Mouse (Mus musculus) forebrain, embryonic 10.5 days (tissue): ENCODE measurements around the gene Celf2. TPM values are rescaled to one million over a fixed set of nuclear protein-coding genes. Genes with fewer than 3 reads are reported as not detected.
A peak's percentile ranks its signal among the peaks of the same experiment; 100 is the strongest.

Experiments used
- DNase-seq: peaks from one replicate; pipeline ENCODE4 v3.0.0-alpha.2; 2017; ENCODE audit warnings: low spot score; ENCODE audit errors: extremely low spot score
- H3K27ac ChIP-seq: fragments of 300-500 bp; sonication (generic); 2 replicates; pipeline ENCODE4 v1.5.1; 2016; ENCODE audit warnings: mild to moderate bottlenecking
- H3K27me3 ChIP-seq: fragments of 300-500 bp; sonication (generic); 2 replicates; pipeline ENCODE4 v1.6.1; 2016; ENCODE audit warnings: mild to moderate bottlenecking; ENCODE audit not compliant: poor library complexity, severe bottlenecking
- H3K36me3 ChIP-seq: fragments of 300-500 bp; sonication (generic); replicated peaks from 2 replicates; pipeline ENCODE4 v1.6.1; 2016; ENCODE audit warnings: mild to moderate bottlenecking, moderate library complexity
- H3K4me1 ChIP-seq: fragments of 300-500 bp; sonication (generic); 2 replicates; pipeline ENCODE4 v1.6.1; 2016
- H3K4me3 ChIP-seq: fragments of 300-500 bp; sonication (generic); 2 replicates; pipeline ENCODE4 v1.5.1; 2016; ENCODE audit warnings: mild to moderate bottlenecking, moderate library complexity
- H3K9me3 ChIP-seq: fragments of 300-500 bp; sonication (generic); 2 replicates; pipeline ENCODE4 v1.6.1; 2016; ENCODE audit warnings: mild to moderate bottlenecking, moderate library complexity
- WGBS: fragments of 180-500 bp; shearing (Covaris S2); methylation state at CpG from one replicate; pipeline ENCODE4 v1.1.7; 2016; 5-methylcytosine and 5-hydroxymethylcytosine counted together
- polyA plus RNA-seq: library from polyadenylated mRNA; unstranded; fragments of >200 nt; fragmentation: Nextera tagmentation; extraction: Ambion mirVana; gene quantifications from 2 replicates; pipeline ENCODE4 v1.2.1, GENCODE M21; 2016

Celf2 gene
- polyA plus RNA-seq, 1 experiment from 2014 or later = 58.2 TPM

DNA sequence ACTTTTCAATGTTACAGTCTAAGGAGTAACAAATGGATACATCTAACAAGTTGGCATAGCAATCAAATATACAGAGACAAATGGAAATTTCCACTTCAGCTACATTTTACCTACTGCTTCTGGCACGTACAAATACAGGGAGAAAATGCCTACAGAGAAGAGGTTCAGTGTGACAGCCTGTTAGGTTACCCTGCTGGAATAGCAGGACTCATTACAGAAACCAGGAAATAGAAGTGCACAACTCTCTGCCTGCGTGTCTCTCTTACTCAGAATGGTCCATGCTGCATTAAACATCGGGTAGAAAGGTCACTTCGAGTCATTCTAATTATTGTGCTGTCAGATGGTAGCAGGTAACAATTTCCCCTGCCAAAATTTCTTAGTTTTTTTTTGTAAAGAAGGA lies 141.6 kb downstream of the Celf2 start:
- DNase-seq = no peak
- no peaks in the 10 kb centered on the region for H3K9me3 ChIP-seq
- no peaks in the 10 kb centered on the region for H3K27me3 ChIP-seq
- no peak overlapping the region for H3K27ac ChIP-seq
- no peak overlapping the region for H3K4me3 ChIP-seq
- WGBS = 92% methylated on average over 4 of the region's 4 CpGs
- H3K4me1 ChIP-seq = no peaks in the 10 kb centered on the region
- no peaks in the 10 kb centered on the region for H3K36me3 ChIP-seq

DNA sequence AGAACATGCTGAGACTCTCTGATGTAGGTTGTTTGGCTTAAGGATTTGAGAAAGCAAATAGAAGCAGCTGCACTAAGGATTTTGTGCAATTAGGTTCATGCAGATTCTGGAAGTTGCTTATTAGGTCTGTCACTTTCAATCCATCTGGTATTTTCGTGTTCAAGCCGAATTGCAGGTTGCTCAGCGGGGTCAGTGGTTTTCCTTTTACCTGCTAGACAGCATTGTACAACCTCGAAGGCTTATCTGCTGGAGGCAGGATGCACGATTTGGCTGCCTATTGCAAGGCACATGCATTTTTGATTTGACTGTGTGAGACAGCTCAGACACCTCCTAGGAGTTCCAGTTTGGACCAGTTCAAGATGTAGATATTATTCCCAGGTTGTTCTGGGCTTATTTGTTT lies 149.8 kb downstream of the Celf2 start:
- WGBS = 68% methylated on average over 5 of the region's 5 CpGs
- H3K4me3 ChIP-seq = no peak overlapping the region
- H3K27me3 ChIP-seq = no peaks in the 10 kb centered on the region
- no peaks in the 10 kb centered on the region for H3K4me1 ChIP-seq
- DNase-seq = no peak
- no peak overlapping the region for H3K27ac ChIP-seq
- H3K9me3 ChIP-seq = no peaks in the 10 kb centered on the region
- H3K36me3 ChIP-seq = no peaks in the 10 kb centered on the region

DNA sequence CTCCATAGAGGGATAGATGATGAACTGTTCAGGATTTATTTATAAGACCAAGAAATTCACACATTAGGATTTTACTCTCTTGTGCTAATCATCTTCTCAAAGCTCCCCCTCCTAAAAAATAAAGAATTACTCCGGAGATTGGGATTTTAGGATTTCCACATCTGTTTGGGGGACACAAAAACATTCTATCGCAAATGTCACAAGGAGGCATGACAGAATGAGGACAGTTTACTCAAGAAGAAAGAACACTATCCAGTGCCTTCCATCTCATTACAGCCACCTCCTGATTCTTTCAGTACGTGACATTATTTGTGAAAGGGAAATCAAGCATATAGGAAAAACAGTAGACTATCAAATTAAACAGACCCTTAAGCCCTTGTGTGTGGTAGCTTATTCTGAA lies 150.5 kb downstream of the Celf2 start:
- Histone ChIP-seq H3K9me3 (no peaks in the 10 kb centered on the region), H3K4me1 (no peaks in the 10 kb centered on the region), H3K27me3 (no peaks in the 10 kb centered on the region), H3K27ac (no peak overlapping the region), H3K4me3 (no peak overlapping the region), H3K36me3 (no peaks in the 10 kb centered on the region)
- WGBS = 81% methylated on average over 3 of the region's 3 CpGs
- DNase-seq = no peak

DNA sequence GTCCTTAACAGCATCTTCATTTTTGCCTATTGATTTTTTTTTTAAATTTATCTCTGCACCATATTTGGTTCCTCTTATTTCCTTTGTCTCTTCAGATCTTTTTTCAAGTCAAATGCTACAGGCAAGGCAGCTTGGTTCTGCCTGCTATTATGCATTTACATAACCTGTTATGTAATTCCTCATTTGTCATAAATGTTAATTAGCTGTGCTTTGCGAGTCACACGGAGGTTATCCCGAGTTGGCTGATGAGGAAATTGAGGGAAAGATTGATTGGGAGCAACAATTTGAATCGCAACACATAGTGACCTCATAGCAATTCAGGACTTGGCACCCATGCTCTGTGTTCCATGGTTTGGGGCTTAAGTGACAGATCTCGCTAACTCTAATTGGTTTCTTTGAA lies 158.1 kb downstream of the Celf2 start:
- no peak overlapping the region for H3K4me3 ChIP-seq
- no peak for DNase-seq
- H3K27ac ChIP-seq = no peak overlapping the region
- 93% methylated on average over 5 of the region's 5 CpGs for WGBS
- H3K4me1 ChIP-seq = no peaks in the 10 kb centered on the region
- H3K27me3 ChIP-seq = no peaks in the 10 kb centered on the region
- H3K36me3 ChIP-seq = no peaks in the 10 kb centered on the region
- H3K9me3 ChIP-seq = no peaks in the 10 kb centered on the region

DNA sequence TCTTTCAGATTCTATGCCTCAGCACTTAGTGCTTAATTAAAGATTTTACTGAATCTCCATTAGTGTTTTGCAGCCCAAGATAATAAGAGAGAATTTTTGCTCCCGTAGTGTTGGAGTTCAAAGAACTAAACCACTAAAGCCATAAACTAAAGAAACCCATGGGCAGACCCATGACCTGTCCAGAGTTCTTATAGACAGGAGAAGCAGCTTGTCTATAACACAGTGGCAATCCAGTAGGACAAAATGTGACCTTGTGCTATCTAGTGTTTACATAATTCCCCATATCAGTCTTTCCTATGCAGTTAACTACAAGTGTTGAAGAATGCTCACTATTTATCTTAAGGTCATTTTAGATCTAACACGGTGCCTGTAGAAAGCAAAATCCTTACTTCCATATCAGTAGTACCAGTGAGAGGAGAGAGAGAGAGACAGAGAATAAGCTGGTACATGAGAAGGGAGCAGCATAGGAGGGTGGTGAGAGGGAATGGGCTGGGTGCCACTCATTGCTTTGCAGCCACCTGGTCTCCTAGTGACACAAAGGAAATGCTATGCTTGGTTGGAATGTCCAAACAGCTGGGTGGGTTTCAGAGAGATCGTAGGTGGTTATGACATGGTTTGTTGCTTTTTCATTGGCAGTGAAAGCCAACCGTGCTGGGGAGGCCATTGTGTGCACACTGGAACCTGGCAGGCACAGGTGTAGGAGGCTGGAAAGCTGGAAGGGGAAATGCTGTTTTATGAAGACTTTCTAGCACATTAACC lies 162.5 kb downstream of the Celf2 start:
- no peak overlapping the region for H3K4me3 ChIP-seq
- H3K36me3 ChIP-seq = no peaks in the 10 kb centered on the region
- no peaks in the 10 kb centered on the region for H3K9me3 ChIP-seq
- H3K27me3 ChIP-seq = no peaks in the 10 kb centered on the region
- H3K27ac ChIP-seq = no peak overlapping the region
- no peak for DNase-seq
- 87% methylated on average over 4 of the region's 4 CpGs for WGBS
- peaks cover 10% of the 10 kb centered on the region for H3K4me1 ChIP-seq

DNA sequence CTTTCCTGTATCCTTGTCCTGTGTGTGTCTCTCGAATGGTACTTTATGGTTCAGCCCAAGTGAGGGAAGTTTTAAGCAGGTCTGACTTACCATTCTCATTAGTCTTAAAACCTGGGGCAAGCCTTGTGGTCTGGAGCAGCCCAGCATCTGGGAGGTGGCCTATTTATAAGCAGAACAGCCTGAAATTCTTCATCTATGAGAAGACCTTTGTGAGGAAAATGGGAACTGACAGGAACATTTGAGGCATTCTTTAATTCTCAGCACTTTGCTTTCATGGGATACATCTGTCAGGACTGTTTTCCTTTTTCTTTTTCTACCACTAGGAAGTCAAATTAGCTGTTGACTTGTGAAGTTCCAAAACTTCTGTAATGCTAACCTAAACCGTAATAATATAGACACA lies 164.4 kb downstream of the Celf2 start:
- H3K9me3 ChIP-seq = no peaks in the 10 kb centered on the region
- H3K4me3 ChIP-seq = no peak overlapping the region
- H3K4me1 ChIP-seq = peaks cover 10% of the 10 kb centered on the region
- no peaks in the 10 kb centered on the region for H3K36me3 ChIP-seq
- H3K27me3 ChIP-seq = no peaks in the 10 kb centered on the region
- no peak overlapping the region for H3K27ac ChIP-seq
- DNase-seq = no peak
- 89% methylated on average over 2 of the region's 2 CpGs for WGBS

DNA sequence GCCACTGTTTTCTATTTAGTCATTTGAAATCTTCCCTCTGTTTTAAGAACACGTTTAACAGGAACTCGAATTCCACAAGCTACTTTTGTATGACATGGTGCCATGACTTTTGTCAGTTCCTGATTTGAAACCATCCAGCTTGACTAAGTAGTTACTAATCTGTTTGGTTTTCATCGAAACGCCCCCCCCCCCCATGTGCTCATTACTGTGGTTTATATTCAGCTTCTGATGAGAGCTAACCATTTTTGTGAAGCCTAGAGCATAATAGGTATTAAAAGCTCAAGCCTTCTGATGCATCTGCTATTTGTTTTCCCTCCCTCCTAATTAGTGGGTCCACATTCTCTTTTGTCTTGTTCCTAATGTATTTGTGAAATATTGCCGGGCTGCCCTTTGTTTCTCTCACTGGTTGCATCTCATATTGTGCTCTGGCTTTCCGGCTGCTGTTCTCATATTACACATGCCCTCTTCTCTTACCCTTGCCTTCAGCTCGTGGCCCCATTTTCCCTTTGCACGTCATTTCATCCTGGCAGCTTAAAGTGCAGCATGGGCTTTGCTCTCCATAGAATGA lies 166.4 kb downstream of the Celf2 start:
- Histone ChIP-seq H3K4me1 (peaks cover 10% of the 10 kb centered on the region), H3K36me3 (no peaks in the 10 kb centered on the region)
- 56% methylated on average over 8 of the region's 8 CpGs for WGBS

DNA sequence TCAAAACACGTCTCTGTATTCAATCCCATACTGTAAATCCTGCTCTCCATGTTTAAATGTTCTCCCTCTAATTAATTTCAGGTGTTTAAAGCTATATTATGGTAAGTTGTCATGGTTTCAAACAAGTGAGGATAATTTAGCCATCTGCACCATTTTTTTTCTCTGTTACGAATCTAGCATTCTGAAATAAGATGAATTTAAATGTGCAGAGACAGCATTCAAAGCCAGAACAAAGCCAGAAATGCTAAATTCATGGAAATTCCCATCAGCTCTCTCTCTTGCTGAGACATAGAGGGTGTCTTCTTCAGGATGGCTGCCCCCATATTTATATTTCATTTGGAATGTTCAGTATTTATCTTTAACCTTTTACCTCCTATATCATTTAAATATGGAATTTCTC lies 174.5 kb downstream of the Celf2 start:
- WGBS = 91% methylated on average over 2 of the region's 2 CpGs
- Histone ChIP-seq H3K27me3 (no peaks in the 10 kb centered on the region), H3K4me3 (no peak overlapping the region), H3K9me3 (no peaks in the 10 kb centered on the region), H3K4me1 (no peaks in the 10 kb centered on the region), H3K27ac (no peak overlapping the region), H3K36me3 (no peaks in the 10 kb centered on the region)
- DNase-seq = no peak

More for the DNA sequence above, 166.4 kb downstream of the Celf2 start:
- H3K9me3 ChIP-seq = no peaks in the 10 kb centered on the region
- H3K27me3 ChIP-seq = no peaks in the 10 kb centered on the region
- DNase-seq = no peak
- no peak overlapping the region for H3K27ac ChIP-seq
- H3K4me3 ChIP-seq = no peak overlapping the region

DNA sequence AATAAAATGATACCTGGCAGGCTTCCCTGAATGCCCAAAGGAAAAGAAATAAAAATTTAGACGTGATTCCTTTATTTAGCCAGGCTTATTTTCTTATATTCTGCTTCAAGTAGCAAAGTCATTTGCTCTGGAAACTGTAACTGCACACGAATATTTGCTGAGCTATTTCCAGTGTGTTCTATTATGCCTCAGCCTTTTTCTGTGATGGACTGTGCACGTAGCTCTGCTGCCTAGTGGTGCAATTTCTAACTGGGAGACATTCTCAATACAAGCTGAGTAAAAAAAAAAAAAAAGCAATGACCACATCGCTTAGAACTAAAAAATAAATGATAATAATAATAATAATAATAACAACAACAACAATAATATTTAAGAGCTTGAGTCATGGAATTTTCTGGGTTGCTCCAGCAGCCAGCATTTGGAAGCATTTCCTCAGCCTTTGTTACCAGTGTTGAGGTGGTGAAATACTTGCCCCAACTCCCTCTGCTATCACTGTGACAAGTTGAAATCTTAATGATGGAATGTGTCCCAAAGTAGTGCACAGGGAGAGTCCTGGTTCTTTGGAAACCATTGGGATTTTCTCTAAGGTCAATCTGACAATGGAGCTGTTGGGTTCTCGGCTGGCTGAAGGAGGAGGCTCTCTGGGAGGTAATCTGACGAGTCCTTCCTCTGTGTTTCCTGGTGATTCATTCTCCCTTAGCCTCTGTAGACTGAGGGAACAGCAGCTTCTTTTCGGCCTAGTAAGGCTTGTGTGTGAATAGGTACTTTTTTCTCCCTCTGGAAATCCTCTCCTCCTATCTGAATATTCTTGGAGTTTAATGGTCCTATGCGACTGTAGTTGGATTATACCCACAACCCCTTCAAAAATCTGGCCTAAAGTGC lies 181.1 kb downstream of the Celf2 start:
- H3K27ac ChIP-seq = no peak overlapping the region
- no peaks in the 10 kb centered on the region for H3K27me3 ChIP-seq
- peaks cover 5% of the 10 kb centered on the region; the same call in 1 of the 2 replicates for H3K4me1 ChIP-seq
- WGBS = 80% methylated on average over 8 of the region's 8 CpGs
- DNase-seq = no peak
- no peaks in the 10 kb centered on the region for H3K36me3 ChIP-seq
- no peaks in the 10 kb centered on the region for H3K9me3 ChIP-seq
- H3K4me3 ChIP-seq = no peak overlapping the region

DNA sequence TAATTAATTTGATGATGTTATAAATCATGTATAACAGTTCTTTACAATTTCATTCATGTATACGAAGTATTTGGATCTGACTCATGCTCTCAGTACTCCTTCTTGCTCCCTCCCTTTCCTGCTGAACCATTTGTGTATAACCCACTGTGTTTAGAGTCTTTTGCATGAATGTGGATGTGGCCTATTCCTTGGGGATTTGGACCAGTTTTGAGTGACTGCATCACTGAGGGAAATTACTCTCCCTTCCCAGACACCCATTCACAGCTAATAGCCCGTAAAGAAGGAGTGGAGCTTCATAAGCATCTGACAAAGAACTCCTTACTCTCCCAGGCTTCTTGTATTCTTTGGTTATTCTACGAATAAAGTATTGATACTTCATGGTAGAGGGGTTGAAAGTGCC lies 189.6 kb downstream of the Celf2 start:
- Histone ChIP-seq H3K27me3 (no peaks in the 10 kb centered on the region), H3K27ac (no peak overlapping the region), H3K36me3 (no peaks in the 10 kb centered on the region), H3K4me1 (peaks cover 32% of the 10 kb centered on the region), H3K4me3 (no peak overlapping the region), H3K9me3 (no peaks in the 10 kb centered on the region)
- 47% methylated on average over 3 of the region's 3 CpGs for WGBS
- DNase-seq = no peak

DNA sequence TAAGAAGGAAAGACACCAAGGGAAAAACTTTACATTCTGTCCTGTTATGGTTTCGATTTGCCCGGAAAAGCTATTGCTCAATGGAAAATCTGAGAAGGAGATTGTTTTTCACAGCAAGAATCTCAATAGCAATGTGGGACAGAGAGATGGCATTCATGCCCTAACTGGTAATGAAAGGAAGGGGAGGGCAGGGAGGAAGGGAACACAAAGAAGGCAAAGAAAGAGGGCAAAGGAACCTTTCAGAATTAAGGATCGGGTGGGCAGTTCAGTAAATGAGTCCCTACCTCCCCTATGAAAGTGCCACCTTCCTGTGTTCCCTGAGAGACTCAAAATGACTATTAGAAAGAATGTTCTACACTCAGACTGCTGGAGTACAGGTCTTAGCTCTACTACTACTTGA lies 197.6 kb downstream of the Celf2 start:
- Histone ChIP-seq H3K36me3 (no peaks in the 10 kb centered on the region), H3K27ac (peak overlapping the region; percentile 71), H3K4me3 (no peak overlapping the region), H3K9me3 (no peaks in the 10 kb centered on the region), H3K27me3 (no peaks in the 10 kb centered on the region), H3K4me1 (peaks cover 58% of the 10 kb centered on the region)
- DNase-seq = no peak
- WGBS = 33% methylated on average over 3 of the region's 3 CpGs

DNA sequence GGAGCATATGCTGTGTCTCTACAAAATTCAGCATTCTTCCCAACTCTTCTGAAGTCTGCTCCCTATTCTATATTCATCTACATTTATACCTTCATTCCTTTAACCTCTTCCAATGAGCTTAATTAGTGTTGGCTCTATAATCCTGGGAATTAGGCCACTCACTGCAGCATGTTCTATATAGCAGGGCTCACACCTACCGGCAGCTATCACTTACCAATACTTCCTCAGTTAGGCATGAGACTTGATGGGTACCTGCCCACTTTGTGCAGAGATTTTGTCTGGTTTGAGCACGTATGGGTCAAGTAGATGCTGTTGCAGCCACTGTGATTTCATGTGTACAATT lies 198.6 kb downstream of the Celf2 start:
- peak overlapping the region; percentile 81 for H3K27ac ChIP-seq
- no peaks in the 10 kb centered on the region for H3K27me3 ChIP-seq
- H3K9me3 ChIP-seq = no peaks in the 10 kb centered on the region
- WGBS = 52% methylated on average over 2 of the region's 2 CpGs
- H3K36me3 ChIP-seq = no peaks in the 10 kb centered on the region
- DNase-seq = no peak
- H3K4me1 ChIP-seq = peaks cover 56% of the 10 kb centered on the region
- H3K4me3 ChIP-seq = no peak overlapping the region
